Comparison of ENCODE assay signal across 15 mouse cellular contexts in genomic region chr2:152150373-152150772, GRCm38 (mm10). TPM values are rescaled to one million over a fixed set of nuclear protein-coding genes. Genes with fewer than 3 reads are reported as not detected.
DNase-seq lines count a peak whose midpoint lies in the region; ATAC-seq and TF ChIP-seq lines count a peak whose summit lies in the region.
"Had no signal": no experiment of that assay in that cellular context is flagged by ENCODE, and none has a peak within 500 bp of the region (broad histone marks: within the 10 kb centered on the region; RNA-seq: fewer than 3 reads in every experiment).

No protein-coding gene starts in this region.

- peak; percentile 59 for DNase-seq in gastrocnemius, adult 2 months
- no peak for DNase-seq in gastrocnemius, adult 18-20 months (ENCODE audit: low spot score)
- DNase-seq in kidney, adult 8-10 months: peak; percentile 17 to 29
- no peak for DNase-seq in spleen, postnatal 36 days (ENCODE audit: low spot score in 2 of 2)
- DNase-seq in thymus, postnatal 0 days (ENCODE audit: low spot score): no peak
- DNase-seq: B cell, adult 2 months; cerebellum, adult 11-12 months; embryo, embryonic 11 days; lung, adult 2 months; retina, postnatal 1 day; thymus, postnatal 36 days had no signal

- ATAC-seq in cerebellum, adult (ENCODE audit: insufficient number of reproducible peaks, low FRiP score, low TSS enrichment): no peak

- no peak overlapping the region for H3K4me3 ChIP-seq in gastrocnemius, adult 2 months
- H3K4me3 ChIP-seq in E14TG2a.4 (replicated peaks; ENCODE audit: low read length): peak overlapping the region; percentile 45
- no peak overlapping the region for H3K4me3 ChIP-seq in brown adipose tissue, adult 24 weeks (ENCODE audit: insufficient read depth, low read depth, low read length)
- H3K4me3 ChIP-seq: limb, embryonic 12.5 days had no signal

- H3K4me1 ChIP-seq in E14TG2a.4 (replicated peaks; ENCODE audit: low read depth, low read length): peaks cover 95% of the 10 kb centered on the region
- H3K4me1 ChIP-seq in brown adipose tissue, adult 24 weeks (ENCODE audit: control insufficient read depth, insufficient read depth, insufficient read length, low read length): peaks cover 20% of the 10 kb centered on the region

- peaks cover 47% of the 10 kb centered on the region for H3K36me3 ChIP-seq in E14TG2a.4 (ENCODE audit: insufficient read depth, low read length)
- H3K36me3 ChIP-seq: limb, embryonic 12.5 days had no signal

- no peaks in the 10 kb centered on the region for H3K27me3 ChIP-seq in E14TG2a.4 (ENCODE audit: insufficient read depth, low read length)

- intact Hi-C loops in gastrocnemius, adult 2 months (cut with DNase I): loop anchor here (2.0 kb wide), 1 partner anchor 26 kb away; no protein-coding TSS in a partner anchor

- H3K9me3 ChIP-seq in E14TG2a.4 (ENCODE audit: low read length): no peaks in the 10 kb centered on the region
- H3K9me3 ChIP-seq: limb, embryonic 12.5 days had no signal

- H3K27ac ChIP-seq in gastrocnemius, adult 2 months: peak overlapping the region; percentile 89
- H3K27ac ChIP-seq in brown adipose tissue, adult 24 weeks (replicated peaks; ENCODE audit: low read depth, low read length): peak overlapping the region; percentile 91
- H3K27ac ChIP-seq: limb, embryonic 12.5 days had no signal

- no peak for TF ChIP-seq CTCF in gastrocnemius, adult 2 months (IDR thresholded peaks at IDR 0.05)
- TF ChIP-seq CTCF in E14TG2a.4 (conservative IDR thresholded peaks at IDR 0.05; ENCODE audit: low read length): no peak

RNA-seq across cellular contexts. Expression of gene Tcf15, which starts 7.0 kb away (rescaled TPM):
- total RNA-seq in gastrocnemius, adult 2 months (2021): 10 to 100 TPM; 14.9 to 22.8 TPM
- total RNA-seq in gastrocnemius, adult 18-20 months (2021): 10 to 100 TPM in 1 of 2 experiments, 1 to 10 TPM in 1; 5.5 to 13.9 TPM
- 12.1 and 20.7 TPM in 2 replicates for polyA plus RNA-seq in brown adipose tissue, adult 24 weeks (2012; ENCODE audit: insufficient read depth, insufficient read length, missing spikeins)
- 2.1 TPM in 2 replicates for polyA plus RNA-seq in thymus, postnatal 0 days (2015; fragmentation: Nextera tagmentation; extraction: Ambion mirVana)

RNA-seq across cellular contexts. Expression of gene Srxn1, which starts 45.1 kb away (rescaled TPM):
- 10 to 100 TPM; 24.3 to 28.7 TPM for total RNA-seq in gastrocnemius, adult 2 months (2021)
- total RNA-seq in gastrocnemius, adult 18-20 months (2021): 10 to 100 TPM; 19.6 to 67.1 TPM
- 36.2 and 39.3 TPM in 2 replicates for polyA plus RNA-seq in brown adipose tissue, adult 24 weeks (2012; ENCODE audit: insufficient read depth, insufficient read length, missing spikeins)
- polyA plus RNA-seq in thymus, postnatal 0 days (2015; fragmentation: Nextera tagmentation; extraction: Ambion mirVana): 23.2 and 23.6 TPM in 2 replicates

Comparison
In these comparisons a context has a peak if more than half of its experiments do, and no peak if none do; other contexts are left out.
1. DNase-seq: peak in gastrocnemius, adult 2 months (single experiment) and kidney, adult 8-10 months (2 of 2); none in gastrocnemius, adult 18-20 months (single experiment), spleen, postnatal 36 days (0 of 2) and thymus, postnatal 0 days (single experiment).